Mouse (Mus musculus) heart, embryonic 14.5 days (tissue): ENCODE data around the gene Tor2a. TPM values are rescaled to one million over a fixed set of nuclear protein-coding genes. Genes with fewer than 3 reads are reported as not detected.
A peak's percentile ranks its signal among the peaks of the same experiment; 100 is the strongest.

ENCODE experiments used
- ATAC-seq: fragments of 200-750 bp; cut with Nextera tagmentation; 2 replicates; pipeline ENCODE4 v1.8.0; 2017; ENCODE audit warnings: low read depth, moderate TSS enrichment; ENCODE audit not compliant: insufficient number of reproducible peaks, insufficient read depth, low FRiP score
- H3K27ac ChIP-seq, 2 experiments: fragments of 200-500 bp in 1 of 2; fragments of 300-500 bp in 1 of 2; sonication (generic) in 1 of 2; replicated peaks in 1 of 2; 2 replicates each; pipeline ENCODE4 v1.5.1; 2012 to 2014; ENCODE audit warnings: low read depth in 2 of 2, low read length in 2 of 2, control low read depth in 1 of 2, mild to moderate bottlenecking in 1 of 2, mixed read lengths in 1 of 2; ENCODE audit not compliant: control insufficient read depth in 1 of 2, insufficient read depth in 1 of 2
- H3K27me3 ChIP-seq: fragments of 300-500 bp; sonication (generic); 2 replicates; pipeline ENCODE4 v1.6.1; 2014; ENCODE audit warnings: mild to moderate bottlenecking, low read length, control low read depth; ENCODE audit not compliant: control insufficient read depth, insufficient read depth
- H3K36me3 ChIP-seq: fragments of 300-500 bp; sonication (generic); 2 replicates; pipeline ENCODE4 v1.6.1; 2014; ENCODE audit warnings: mild to moderate bottlenecking, control low read depth, low read length, mixed read lengths; ENCODE audit not compliant: control insufficient read depth, insufficient read depth
- H3K4me1 ChIP-seq, 2 experiments: fragments of 200-500 bp in 1 of 2; fragments of 300-500 bp in 1 of 2; sonication (generic) in 1 of 2; 2 replicates each; pipeline ENCODE4 v1.6.1; 2012 to 2014; ENCODE audit warnings: low read length in 2 of 2, control low read depth in 1 of 2, mixed read lengths in 1 of 2; ENCODE audit not compliant: control insufficient read depth in 2 of 2, insufficient read depth in 2 of 2
- H3K4me2 ChIP-seq: fragments of 300-500 bp; sonication (generic); 2 replicates; pipeline ENCODE4 v1.6.1; 2014; ENCODE audit warnings: mild to moderate bottlenecking, low read length
- H3K4me3 ChIP-seq, 2 experiments: fragments of 200-500 bp in 1 of 2; fragments of 300-500 bp in 1 of 2; sonication (generic) in 1 of 2; 2 replicates each; pipeline ENCODE4 v1.5.1; 2012 to 2014; ENCODE audit warnings: low read length in 2 of 2, mild to moderate bottlenecking in 2 of 2, control low read depth in 1 of 2, low read depth in 1 of 2, moderate library complexity in 1 of 2; ENCODE audit not compliant: control insufficient read depth in 1 of 2, insufficient read depth in 1 of 2
- H3K9ac ChIP-seq: fragments of 300-500 bp; sonication (generic); 2 replicates; pipeline ENCODE4 v1.6.1; 2014; ENCODE audit warnings: mild to moderate bottlenecking, low read length
- H3K9me3 ChIP-seq: fragments of 300-500 bp; sonication (generic); 2 replicates; pipeline ENCODE4 v1.6.1; 2016; ENCODE audit warnings: low read length, control low read depth; ENCODE audit not compliant: control insufficient read depth
- whole genome bisulfite sequencing: fragments of 180-500 bp; shearing (Covaris S2); extraction: QIAGEN DNeasy Blood & Tissue Kit; methylation state at CpG from one replicate; pipeline ENCODE4 v1.1.7; 2014; 5-methylcytosine and 5-hydroxymethylcytosine counted together
- polyA plus RNA-seq: library from polyadenylated mRNA; unstranded; fragments of >200 nt; fragmentation: Nextera tagmentation; extraction: Ambion mirVana; gene quantifications from 2 replicates; pipeline ENCODE4 v1.2.1, GENCODE M21; 2014

Gene Tor2a
- polyA plus RNA-seq, 1 experiment from 2014 or later, result 42.7 TPM

GRCm38 (mm10) chr2:32751665-32752033 lies 5.4 kb upstream of the Tor2a start:
- no peaks in the 10 kb centered on the region for H3K9me3 ChIP-seq
- H3K4me2 ChIP-seq, result peak overlapping the region; percentile 75
- peak overlapping the region; percentile 68 for H3K9ac ChIP-seq
- no peaks in the 10 kb centered on the region for H3K27me3 ChIP-seq
- H3K36me3 ChIP-seq, result peaks cover 76% of the 10 kb centered on the region
- H3K27ac ChIP-seq, result peak overlapping the region; percentile 31 to 38; a peak in 2 of 4 replicates
- ATAC-seq, result peak; percentile 11; the same call in 1 of the 2 replicates
- peaks cover 0 to 4% of the 10 kb centered on the region in 2 experiments; a peak in 2 of 4 replicates for H3K4me1 ChIP-seq
- WGBS, result 38% methylated on average over 9 of the region's 10 CpGs
- peak overlapping the region; percentile 43 to 44 for H3K4me3 ChIP-seq

- no peak overlapping the region for H3K27ac ChIP-seq
- ATAC-seq, result no peak
- H3K27me3 ChIP-seq, result no peaks in the 10 kb centered on the region
- H3K4me3 ChIP-seq, result peak overlapping the region in 1 of 2 experiments; percentile 44; a peak in 1 of 4 replicates
- peaks cover 0 to 4% of the 10 kb centered on the region in 2 experiments; a peak in 2 of 4 replicates for H3K4me1 ChIP-seq
- H3K9ac ChIP-seq, result no peak overlapping the region
- peaks cover 72% of the 10 kb centered on the region for H3K36me3 ChIP-seq
- peak overlapping the region; percentile 75 for H3K4me2 ChIP-seq
- H3K9me3 ChIP-seq, result no peaks in the 10 kb centered on the region
- WGBS, result 61% methylated on average over 10 of the region's 10 CpGs
Observed at GRCm38 (mm10) chr2:32752181-32752580, 4.9 kb upstream of the Tor2a start.

GRCm38 (mm10) chr2:32756674-32757055 lies 369 bp upstream of the Tor2a start:
- H3K4me3 ChIP-seq, result peak overlapping the region in 1 of 2 experiments; percentile 81; a peak in 2 of 4 replicates
- 41% methylated on average over 6 of the region's 6 CpGs for WGBS

GRCm38 (mm10) chr2:32758503-32758902 lies 1.5 kb downstream of the Tor2a start:
- ATAC-seq, result no peak
- no peak overlapping the region for H3K4me3 ChIP-seq
- H3K27ac ChIP-seq, result no peak overlapping the region
- no peak overlapping the region for H3K4me2 ChIP-seq
- no peaks in the 10 kb centered on the region for H3K4me1 ChIP-seq
- no peaks in the 10 kb centered on the region for H3K9me3 ChIP-seq
- H3K36me3 ChIP-seq, result peaks cover 55% of the 10 kb centered on the region
- 71% methylated on average over 8 of the region's 8 CpGs for WGBS
- H3K9ac ChIP-seq, result no peak overlapping the region
- no peaks in the 10 kb centered on the region for H3K27me3 ChIP-seq

More at GRCm38 (mm10) chr2:32756674-32757055, 369 bp upstream of the Tor2a start:
- no peak overlapping the region for H3K9ac ChIP-seq
- H3K27me3 ChIP-seq, result no peaks in the 10 kb centered on the region
- H3K4me2 ChIP-seq, result peak overlapping the region; percentile 38
- H3K36me3 ChIP-seq, result peaks cover 54% of the 10 kb centered on the region
- ATAC-seq, result no peak
- H3K9me3 ChIP-seq, result no peaks in the 10 kb centered on the region
- H3K27ac ChIP-seq, result no peak overlapping the region
- no peaks in the 10 kb centered on the region for H3K4me1 ChIP-seq

GRCm38 (mm10) chr2:32759001-32759400 lies 2.0 kb downstream of the Tor2a start:
- no peaks in the 10 kb centered on the region for H3K9me3 ChIP-seq
- no peak for ATAC-seq
- H3K9ac ChIP-seq, result no peak overlapping the region

GRCm38 (mm10) chr2:32761361-32761760 lies 4.3 kb downstream of the Tor2a start:
- Histone ChIP-seq H3K9ac (no peak overlapping the region), H3K4me1 (no peaks in the 10 kb centered on the region), H3K27ac (no peak overlapping the region), H3K4me3 (no peak overlapping the region), H3K9me3 (no peaks in the 10 kb centered on the region), H3K27me3 (no peaks in the 10 kb centered on the region), H3K36me3 (peaks cover 40% of the 10 kb centered on the region), H3K4me2 (no peak overlapping the region)
- 90% methylated on average over 14 of the region's 14 CpGs for WGBS
- ATAC-seq, result no peak

More at GRCm38 (mm10) chr2:32759001-32759400, 2.0 kb downstream of the Tor2a start:
- whole genome bisulfite sequencing, result 72% methylated on average over 2 of the region's 2 CpGs
- Histone ChIP-seq H3K4me1 (no peaks in the 10 kb centered on the region), H3K36me3 (peaks cover 52% of the 10 kb centered on the region), H3K27ac (no peak overlapping the region), H3K4me2 (no peak overlapping the region), H3K27me3 (no peaks in the 10 kb centered on the region), H3K4me3 (no peak overlapping the region)

GRCm38 (mm10) chr2:32761859-32762258 lies 4.8 kb downstream of the Tor2a start:
- Histone ChIP-seq H3K4me1 (no peaks in the 10 kb centered on the region), H3K9ac (no peak overlapping the region), H3K4me3 (no peak overlapping the region), H3K27ac (no peak overlapping the region), H3K27me3 (no peaks in the 10 kb centered on the region), H3K36me3 (peaks cover 40% of the 10 kb centered on the region), H3K4me2 (no peak overlapping the region), H3K9me3 (no peaks in the 10 kb centered on the region)
- WGBS, result 71% methylated on average over 4 of the region's 4 CpGs
- no peak for ATAC-seq

- H3K4me3 ChIP-seq, result no peak overlapping the region
- 70% methylated on average over 3 of the region's 3 CpGs for WGBS
- ATAC-seq, result no peak
Observed at GRCm38 (mm10) chr2:32763353-32763752, 6.3 kb downstream of the Tor2a start.

More at GRCm38 (mm10) chr2:32763353-32763752, 6.3 kb downstream of the Tor2a start:
- no peaks in the 10 kb centered on the region for H3K9me3 ChIP-seq
- peaks cover 40% of the 10 kb centered on the region for H3K36me3 ChIP-seq
- H3K4me1 ChIP-seq, result no peaks in the 10 kb centered on the region
- no peak overlapping the region for H3K9ac ChIP-seq
- H3K4me2 ChIP-seq, result no peak overlapping the region
- no peak overlapping the region for H3K27ac ChIP-seq
- H3K27me3 ChIP-seq, result no peaks in the 10 kb centered on the region
